Mouse (Mus musculus) MEL (cell line): ENCODE data around the gene Slc4a4. TPM values are rescaled to one million over a fixed set of nuclear protein-coding genes. Genes with fewer than 3 reads are reported as not detected.

Experiments
- DNase-seq: peaks from one replicate; pipeline ENCODE4 v3.0.0; 2011; ENCODE audit warnings: low read depth, low spot score
- H3K27ac ChIP-seq: 2 replicates; pipeline ENCODE4 v1.5.1; 2012; ENCODE audit warnings: low read depth, mild to moderate bottlenecking, control low read depth, low read length, moderate library complexity; ENCODE audit not compliant: control insufficient read depth
- H3K27me3 ChIP-seq, 2 experiments: fragments of 150-350 bp in 1 of 2; sonication (generic) in 1 of 2; 2 replicates each; pipeline ENCODE4 v1.6.1; 2012; ENCODE audit warnings: low read length in 2 of 2, mild to moderate bottlenecking in 2 of 2, improper control_type of control experiment in 1 of 2, moderate library complexity in 1 of 2; ENCODE audit not compliant: insufficient read depth in 2 of 2, control insufficient read depth in 1 of 2
- H3K36me3 ChIP-seq, 2 experiments: 2 replicates each; pipeline ENCODE4 v1.6.1; 2012 to 2014; ENCODE audit warnings: low read length in 2 of 2, improper control_type of control experiment in 1 of 2, inconsistent platforms in 1 of 2, mild to moderate bottlenecking in 1 of 2; ENCODE audit not compliant: insufficient read depth in 2 of 2, control insufficient read depth in 1 of 2
- H3K4me1 ChIP-seq, 2 experiments: fragments of 150-350 bp in 1 of 2; sonication (generic) in 1 of 2; 2 replicates each; pipeline ENCODE4 v1.6.1; 2012; ENCODE audit warnings: low read length in 2 of 2, improper control_type of control experiment in 1 of 2, mild to moderate bottlenecking in 1 of 2; ENCODE audit not compliant: insufficient read depth in 2 of 2, control insufficient read depth in 1 of 2
- H3K4me3 ChIP-seq, 2 experiments: fragments of 150-350 bp in 1 of 2; sonication (generic) in 1 of 2; 2 replicates each; pipeline ENCODE4 v1.5.1; 2012; ENCODE audit warnings: low read depth in 2 of 2, low read length in 2 of 2, mild to moderate bottlenecking in 2 of 2, moderate library complexity in 2 of 2, control low read depth in 1 of 2, improper control_type of control experiment in 1 of 2; ENCODE audit not compliant: control insufficient read depth in 1 of 2, insufficient read depth in 1 of 2
- H3K79me2 ChIP-seq: 2 replicates; pipeline ENCODE4 v1.6.1; 2012; ENCODE audit warnings: mild to moderate bottlenecking, low read length, moderate library complexity; ENCODE audit not compliant: control insufficient read depth, poor library complexity, insufficient read depth
- H3K9ac ChIP-seq: 2 replicates; pipeline ENCODE4 v1.6.1; 2012; ENCODE audit warnings: low read depth, mild to moderate bottlenecking, control low read depth, low read length, moderate library complexity; ENCODE audit not compliant: control insufficient read depth, poor library complexity, severe bottlenecking
- H3K9me3 ChIP-seq: fragments of 150-350 bp; sonication (generic); replicated peaks from 2 replicates; pipeline ENCODE4 v1.6.1; 2012; ENCODE audit warnings: mild to moderate bottlenecking, low read length, improper control_type of control experiment, moderate library complexity; ENCODE audit not compliant: insufficient read depth
- BHLHE40 ChIP-seq: IDR thresholded peaks from 2 replicates; pipeline ENCODE4 v1.6.1; 2012; ENCODE audit warnings: low read depth, mild to moderate bottlenecking, inconsistent platforms, low read length, improper control_type of control experiment, borderline replicate concordance
- CHD1 ChIP-seq: IDR thresholded peaks from 2 replicates; pipeline ENCODE4 v1.6.1; 2012; ENCODE audit warnings: low read depth, mild to moderate bottlenecking, inconsistent platforms, low read length, improper control_type of control experiment
- CHD2 ChIP-seq: IDR thresholded peaks from 2 replicates; pipeline ENCODE4 v1.6.1; 2011; ENCODE audit warnings: low read length, improper control_type of control experiment
- GABPA ChIP-seq: IDR thresholded peaks from 2 replicates; pipeline ENCODE4 v1.6.1; 2012; ENCODE audit warnings: low read depth, mild to moderate bottlenecking, inconsistent platforms, low read length, improper control_type of control experiment, moderate library complexity
- HCFC1 ChIP-seq: IDR thresholded peaks from 2 replicates; pipeline ENCODE4 v1.6.1; 2012; ENCODE audit warnings: low read depth, mild to moderate bottlenecking, inconsistent platforms, low read length, improper control_type of control experiment, moderate library complexity
- JUND ChIP-seq: IDR thresholded peaks from 2 replicates; pipeline ENCODE4 v1.6.1; 2011; ENCODE audit warnings: low read depth, mild to moderate bottlenecking, improper control_type of control experiment, low read length
- MAFK ChIP-seq: IDR thresholded peaks from 2 replicates; pipeline ENCODE4 v1.6.1; 2011; ENCODE audit warnings: low read depth, mild to moderate bottlenecking, low read length, improper control_type of control experiment, borderline replicate concordance
- MAZ ChIP-seq: IDR thresholded peaks from 2 replicates; pipeline ENCODE4 v1.6.1; 2012; ENCODE audit warnings: low read depth, mild to moderate bottlenecking, inconsistent platforms, low read length, improper control_type of control experiment
- MYB ChIP-seq: IDR thresholded peaks from 2 replicates; pipeline ENCODE4 v1.6.1; 2011; ENCODE audit warnings: mild to moderate bottlenecking, low read depth, low read length, improper control_type of control experiment
- POLR2AphosphoS2 ChIP-seq: IDR thresholded peaks from 2 replicates; pipeline ENCODE4 v1.6.1; 2011; ENCODE audit warnings: low read length, improper control_type of control experiment
- RAD21 ChIP-seq: IDR thresholded peaks from 2 replicates; pipeline ENCODE4 v1.6.1; 2011; ENCODE audit warnings: mild to moderate bottlenecking, low read depth, low read length, improper control_type of control experiment
- SIN3A ChIP-seq: IDR thresholded peaks from 2 replicates; pipeline ENCODE4 v1.6.1; 2012; ENCODE audit warnings: low read length, improper control_type of control experiment, inconsistent platforms
- TCF12 ChIP-seq: IDR thresholded peaks from 2 replicates; pipeline ENCODE4 v1.6.1; 2014; ENCODE audit warnings: low read depth, mild to moderate bottlenecking, inconsistent platforms, low read length, improper control_type of control experiment, moderate library complexity
- UBTF ChIP-seq: IDR thresholded peaks from 2 replicates; pipeline ENCODE4 v1.6.1; 2012; ENCODE audit warnings: low read depth, mild to moderate bottlenecking, inconsistent platforms, low read length, improper control_type of control experiment, moderate library complexity, borderline replicate concordance; ENCODE audit not compliant: insufficient read depth
- USF1 ChIP-seq: IDR thresholded peaks from 2 replicates; pipeline ENCODE4 v1.6.1; 2014; ENCODE audit warnings: low read depth, mild to moderate bottlenecking, inconsistent platforms, low read length, improper control_type of control experiment, moderate library complexity
- ZC3H11A ChIP-seq: IDR thresholded peaks from 2 replicates; pipeline ENCODE4 v1.6.1; 2012; ENCODE audit warnings: low read depth, mild to moderate bottlenecking, inconsistent platforms, low read length, improper control_type of control experiment
- polyA plus RNA-seq, 2 experiments: library from polyadenylated mRNA; stranded (reverse) in 1 of 2; unstranded in 1 of 2; fragments of >175 nt in 1 of 2; fragments of >200 nt in 1 of 2; gene quantifications; 2 replicates each; pipeline versions ENCODE4 v1.2.1 to v1.2.4; 2012; ENCODE audit warnings: low replicate concordance in 2 of 2, low read depth in 1 of 2; ENCODE audit not compliant: insufficient read length in 2 of 2, insufficient read depth in 1 of 2, missing spikeins in 1 of 2
- total RNA-seq: library from RNA; depleted of rRNA; stranded (reverse); fragments of 300-350 nt; gene quantifications from 2 replicates; pipeline ENCODE4 v1.2.3, GENCODE M21; 2012

Slc4a4 gene
- total and polyA plus RNA-seq, 3 experiments: not detected

GRCm38 (mm10) chr5:89052230-89052629 lies 165.6 kb downstream of the Slc4a4 start:
- no peaks in the 10 kb centered on the region for H3K79me2 ChIP-seq
- no peaks in the 10 kb centered on the region for H3K36me3 ChIP-seq
- H3K4me3 ChIP-seq: no peak overlapping the region
- no peaks in the 10 kb centered on the region for H3K27me3 ChIP-seq
- no peaks in the 10 kb centered on the region for H3K9me3 ChIP-seq
- no peak overlapping the region for H3K9ac ChIP-seq
- H3K4me1 ChIP-seq: no peaks in the 10 kb centered on the region
- no peak overlapping the region for H3K27ac ChIP-seq
- DNase-seq: no peak
- TF ChIP-seq TCF12 (no peak), CHD2 (no peak), RAD21 (no peak), POLR2AphosphoS2 (no peak), MAFK (no peak), CHD1 (no peak), MYB (no peak), UBTF (no peak)

- Histone ChIP-seq H3K36me3 (no peaks in the 10 kb centered on the region), H3K9me3 (no peaks in the 10 kb centered on the region), H3K9ac (no peak overlapping the region), H3K4me3 (no peak overlapping the region), H3K79me2 (no peaks in the 10 kb centered on the region), H3K27me3 (no peaks in the 10 kb centered on the region), H3K4me1 (no peaks in the 10 kb centered on the region), H3K27ac (no peak overlapping the region)
- no peak for DNase-seq
- TF ChIP-seq UBTF (no peak), CHD1 (no peak), USF1 (no peak), ZC3H11A (no peak), BHLHE40 (no peak), SIN3A (no peak), HCFC1 (no peak)
Observed at GRCm38 (mm10) chr5:89055656-89056055, 169.0 kb downstream of the Slc4a4 start.

DNA sequence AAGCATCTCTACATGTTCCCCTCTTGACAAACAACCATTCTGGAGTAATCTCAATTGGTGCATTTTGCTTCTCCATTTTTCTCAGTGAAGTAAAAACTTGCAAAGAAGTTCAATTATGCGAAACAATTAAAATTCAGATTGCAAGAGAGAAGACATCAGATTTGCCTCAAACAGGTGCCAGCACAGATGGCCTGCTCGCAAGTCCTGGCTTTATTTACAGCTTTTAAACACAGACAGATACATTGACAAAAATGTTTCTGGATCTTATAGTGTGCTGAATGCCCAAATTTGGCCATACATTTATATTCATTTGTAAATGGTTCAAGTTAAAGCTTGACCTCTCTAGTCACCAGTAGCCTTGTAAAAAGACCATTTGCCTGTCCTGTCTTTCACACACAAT lies 169.8 kb downstream of the Slc4a4 start:
- no peaks in the 10 kb centered on the region for H3K9me3 ChIP-seq
- DNase-seq: no peak
- no peak overlapping the region for H3K4me3 ChIP-seq
- H3K27me3 ChIP-seq: no peaks in the 10 kb centered on the region
- no peaks in the 10 kb centered on the region for H3K79me2 ChIP-seq
- no peak for TF ChIP-seq MAFK
- TF ChIP-seq USF1: no peak
- TF ChIP-seq CHD1: no peak
- TF ChIP-seq MAZ: no peak
- TF ChIP-seq JUND: no peak
- TF ChIP-seq CHD2: no peak
- no peak for TF ChIP-seq UBTF
- TF ChIP-seq GABPA: no peak
- H3K9ac ChIP-seq: no peak overlapping the region
- H3K36me3 ChIP-seq: no peaks in the 10 kb centered on the region
- no peak overlapping the region for H3K27ac ChIP-seq
- no peaks in the 10 kb centered on the region for H3K4me1 ChIP-seq
